Mouse (Mus musculus) forebrain, embryonic 16.5 days (tissue): Measurements from ENCODE around the gene Cfap43. TPM values are rescaled to one million over a fixed set of nuclear protein-coding genes. Genes with fewer than 3 reads are reported as not detected.
"Not testable (repeated sequence)": the region's sequence is repeated elsewhere in the genome, so short reads cannot be mapped to it uniquely, and the experiment has no call there.

Experiments
- ATAC-seq: fragments of 200-750 bp; cut with Nextera tagmentation; 2 replicates; pipeline ENCODE4 v1.8.0; 2017; ENCODE audit warnings: mild to moderate bottlenecking, moderate library complexity
- H3K27ac ChIP-seq: fragments of 300-500 bp; sonication (generic); 2 replicates; pipeline ENCODE4 v1.5.1; 2014; ENCODE audit warnings: low read length, control low read depth
- H3K27me3 ChIP-seq: fragments of 300-500 bp; sonication (generic); replicated peaks from 2 replicates; pipeline ENCODE4 v1.6.1; 2014; ENCODE audit warnings: low read length; ENCODE audit not compliant: control insufficient read depth, insufficient read depth
- H3K36me3 ChIP-seq: fragments of 300-500 bp; sonication (generic); 2 replicates; pipeline ENCODE4 v1.6.1; 2014; ENCODE audit not compliant: control insufficient read depth, insufficient read depth
- H3K4me1 ChIP-seq: fragments of 300-500 bp; sonication (generic); replicated peaks from 2 replicates; pipeline ENCODE4 v1.6.1; 2014; ENCODE audit warnings: low read length; ENCODE audit not compliant: control insufficient read depth, insufficient read depth
- H3K4me2 ChIP-seq: fragments of 300-500 bp; sonication (generic); 2 replicates; pipeline ENCODE4 v1.6.1; 2014; ENCODE audit warnings: mild to moderate bottlenecking, low read length, control low read depth
- H3K4me3 ChIP-seq: fragments of 300-500 bp; sonication (generic); replicated peaks from 2 replicates; pipeline ENCODE4 v1.5.1; 2014; ENCODE audit warnings: mild to moderate bottlenecking, low read length, control low read depth
- H3K9ac ChIP-seq: fragments of 300-500 bp; sonication (generic); replicated peaks from 2 replicates; pipeline ENCODE4 v1.6.1; 2014; ENCODE audit warnings: low read depth, low read length, control low read depth
- H3K9me3 ChIP-seq: fragments of 300-500 bp; sonication (generic); 2 replicates; pipeline ENCODE4 v1.6.1; 2016; ENCODE audit warnings: low read length; ENCODE audit not compliant: control insufficient read depth
- WGBS: fragments of 180-500 bp; shearing (Covaris S2); extraction: QIAGEN DNeasy Blood & Tissue Kit; methylation state at CpG from one replicate; pipeline ENCODE4 v1.1.7; 2014; 5-methylcytosine and 5-hydroxymethylcytosine counted together
- polyA plus RNA-seq: library from polyadenylated mRNA; unstranded; fragments of >200 nt; fragmentation: Nextera tagmentation; extraction: Ambion mirVana; gene quantifications from 2 replicates; pipeline ENCODE4 v1.2.1, GENCODE M21; 2015

Cfap43 gene
- polyA plus RNA-seq, 1 experiment from 2014 or later, result 1.1 TPM

- H3K4me2 ChIP-seq, result peak overlapping the region; percentile 97
- H3K4me3 ChIP-seq, result peak overlapping the region; percentile 82
- no peaks in the 10 kb centered on the region for H3K27me3 ChIP-seq
- peaks cover 12% of the 10 kb centered on the region for H3K4me1 ChIP-seq
- no peaks in the 10 kb centered on the region for H3K9me3 ChIP-seq
- 18% methylated on average over 13 of the region's 13 CpGs for WGBS
- peak overlapping the region; percentile 79 for H3K9ac ChIP-seq
- ATAC-seq, result peak; percentile 64
- no peak overlapping the region for H3K27ac ChIP-seq
- no peaks in the 10 kb centered on the region for H3K36me3 ChIP-seq
These were observed 64.9 kb downstream of the Cfap43 start for GRCm38 (mm10) chr19:47853951-47854795.

- WGBS, result 83% methylated on average over 3 of the region's 3 CpGs
These were observed 66.0 kb downstream of the Cfap43 start for GRCm38 (mm10) chr19:47853053-47853452.

GRCm38 (mm10) chr19:47852131-47852530, 67.0 kb downstream of the Cfap43 start:
- not testable (repeated sequence) for H3K4me2 ChIP-seq, ATAC-seq, H3K4me3 ChIP-seq, H3K36me3 ChIP-seq, H3K27ac ChIP-seq, H3K27me3 ChIP-seq, H3K9me3 ChIP-seq, H3K9ac ChIP-seq
- 86% methylated on average over 3 of the region's 3 CpGs for WGBS
- H3K4me1 ChIP-seq, result peaks cover 12% of the 10 kb centered on the region

More at GRCm38 (mm10) chr19:47853053-47853452, 66.0 kb downstream of the Cfap43 start:
- Histone ChIP-seq H3K27ac (no peak overlapping the region), H3K4me3 (no peak overlapping the region), H3K4me1 (peaks cover 12% of the 10 kb centered on the region), H3K4me2 (no peak overlapping the region), H3K27me3 (no peaks in the 10 kb centered on the region), H3K9ac (no peak overlapping the region), H3K9me3 (no peaks in the 10 kb centered on the region), H3K36me3 (no peaks in the 10 kb centered on the region)
- no peak for ATAC-seq

- Histone ChIP-seq H3K36me3 (no peaks in the 10 kb centered on the region), H3K4me3 (no peak overlapping the region), H3K27ac (no peak overlapping the region), H3K9me3 (no peaks in the 10 kb centered on the region), H3K27me3 (no peaks in the 10 kb centered on the region), H3K4me1 (peaks cover 8% of the 10 kb centered on the region), H3K9ac (no peak overlapping the region), H3K4me2 (no peak overlapping the region)
- ATAC-seq, result no peak
- WGBS, result 92% methylated on average over 3 of the region's 3 CpGs
These were observed 69.4 kb downstream of the Cfap43 start for GRCm38 (mm10) chr19:47849735-47850134.

- not testable (repeated sequence) for ATAC-seq, H3K4me1 ChIP-seq, H3K27ac ChIP-seq, H3K4me3 ChIP-seq, H3K9me3 ChIP-seq, H3K27me3 ChIP-seq, H3K4me2 ChIP-seq, H3K9ac ChIP-seq, H3K36me3 ChIP-seq
- WGBS, result 89% methylated on average over 13 of the region's 15 CpGs
These were observed 77.9 kb downstream of the Cfap43 start for GRCm38 (mm10) chr19:47841234-47841633.

GRCm38 (mm10) chr19:47837527-47837901, 81.6 kb downstream of the Cfap43 start:
- peak overlapping the region; percentile 56 for H3K4me3 ChIP-seq
- H3K27ac ChIP-seq, result no peak overlapping the region
- H3K36me3 ChIP-seq, result no peaks in the 10 kb centered on the region
- H3K4me2 ChIP-seq, result peak overlapping the region; percentile 83
- H3K4me1 ChIP-seq, result peaks cover 8% of the 10 kb centered on the region; the same call in 1 of the 2 replicates
- no peaks in the 10 kb centered on the region for H3K9me3 ChIP-seq
- peaks cover 4% of the 10 kb centered on the region; the same call in 1 of the 2 replicates for H3K27me3 ChIP-seq
- peak; percentile 61 for ATAC-seq
- H3K9ac ChIP-seq, result peak overlapping the region; percentile 58
- 1% methylated on average over 6 of the region's 6 CpGs for WGBS

GRCm38 (mm10) chr19:47836701-47837526, 82.2 kb downstream of the Cfap43 start:
- H3K4me1 ChIP-seq, result peaks cover 8% of the 10 kb centered on the region; the same call in 1 of the 2 replicates
- WGBS, result 2% methylated on average over 49 of the region's 49 CpGs
- H3K27ac ChIP-seq, result no peak overlapping the region
- ATAC-seq, result peak; percentile 96
- H3K4me3 ChIP-seq, result peak overlapping the region; percentile 56
- peaks cover 4% of the 10 kb centered on the region; the same call in 1 of the 2 replicates for H3K27me3 ChIP-seq
- H3K4me2 ChIP-seq, result peak overlapping the region; percentile 83
- no peaks in the 10 kb centered on the region for H3K36me3 ChIP-seq
- H3K9me3 ChIP-seq, result no peaks in the 10 kb centered on the region
- H3K9ac ChIP-seq, result peak overlapping the region; percentile 58

- WGBS, result 84% methylated on average over 7 of the region's 7 CpGs
These were observed 83.3 kb downstream of the Cfap43 start for GRCm38 (mm10) chr19:47835776-47836175.

GRCm38 (mm10) chr19:47834614-47835013, 84.5 kb downstream of the Cfap43 start:
- no peak overlapping the region for H3K4me3 ChIP-seq
- H3K4me1 ChIP-seq, result peaks cover 8% of the 10 kb centered on the region; the same call in 1 of the 2 replicates
- no peak overlapping the region for H3K4me2 ChIP-seq
- H3K27me3 ChIP-seq, result peaks cover 4% of the 10 kb centered on the region; the same call in 1 of the 2 replicates
- H3K36me3 ChIP-seq, result no peaks in the 10 kb centered on the region
- no peak for ATAC-seq
- H3K9me3 ChIP-seq, result no peaks in the 10 kb centered on the region
- H3K27ac ChIP-seq, result no peak overlapping the region
- no peak overlapping the region for H3K9ac ChIP-seq
- 92% methylated on average over 5 of the region's 5 CpGs for WGBS

More at GRCm38 (mm10) chr19:47835776-47836175, 83.3 kb downstream of the Cfap43 start:
- H3K27ac ChIP-seq, result no peak overlapping the region
- no peak overlapping the region for H3K9ac ChIP-seq
- no peaks in the 10 kb centered on the region for H3K9me3 ChIP-seq
- no peak overlapping the region for H3K4me3 ChIP-seq
- no peak for ATAC-seq
- no peaks in the 10 kb centered on the region for H3K36me3 ChIP-seq
- H3K27me3 ChIP-seq, result peaks cover 4% of the 10 kb centered on the region; the same call in 1 of the 2 replicates
- H3K4me1 ChIP-seq, result peaks cover 8% of the 10 kb centered on the region; the same call in 1 of the 2 replicates
- no peak overlapping the region for H3K4me2 ChIP-seq
